Mouse (Mus musculus) erythroblast, embryonic 14.5 days (primary cell): ENCODE data around the gene Tbc1d22a.
"Not testable (repeated sequence)": the region's sequence is repeated elsewhere in the genome, so short reads cannot be mapped to it uniquely, and the experiment has no call there.

Experiments used
- GATA1 ChIP-seq: IDR thresholded peaks from 2 replicates; pipeline ENCODE4 v1.6.1; 2012; ENCODE audit warnings: low read length, inconsistent platforms, mixed read lengths
- TAL1 ChIP-seq: IDR thresholded peaks from 3 replicates; pipeline ENCODE4 v1.6.1; 2012; ENCODE audit warnings: low read length, inconsistent platforms, mixed read lengths

DNA sequence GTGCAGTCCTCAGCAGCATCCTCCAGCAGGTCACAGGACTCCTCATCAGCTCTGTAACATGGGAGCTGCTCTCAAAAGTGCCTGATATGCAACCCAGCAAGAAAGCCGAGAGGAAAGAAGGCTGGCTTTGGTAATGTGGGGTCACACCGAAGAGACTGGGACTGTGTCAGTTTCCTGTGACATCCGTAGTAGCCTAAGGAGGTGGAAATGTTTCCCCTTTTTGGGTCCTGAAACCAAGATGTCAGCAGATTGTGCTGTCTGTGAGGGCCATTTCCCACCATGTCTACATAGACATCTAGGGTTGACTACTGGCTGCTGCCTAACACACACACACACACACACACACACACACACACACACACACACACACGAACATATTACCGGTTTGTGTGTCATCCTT, 2.1 kb upstream of the Tbc1d22a start:
- TF ChIP-seq GATA1, TAL1: not testable (repeated sequence)
